Mouse (Mus musculus): Measurements from ENCODE around the gene Lmf1.

- TF ChIP-seq CTCF (IDR thresholded peaks at IDR 0.05; ENCODE audit: borderline replicate concordance, insufficient read depth, low read length): no peak
- TF ChIP-seq POLR2A (IDR thresholded peaks at IDR 0.05; ENCODE audit: low read depth, low read length): no peak
Measured at GRCm38 (mm10) chr17:25696263-25696662, 117.4 kb downstream of the Lmf1 start.

All from embryonic fibroblast, embryonic 13.5 days (primary cell).